Mouse (Mus musculus): Measurements from ENCODE around the gene Ripply1. TPM values are rescaled to one million over a fixed set of nuclear protein-coding genes. Genes with fewer than 3 reads are reported as not detected.

Gene Ripply1
- polyA plus RNA-seq, 1 experiment from 2014 or later, result not detected

DNA sequence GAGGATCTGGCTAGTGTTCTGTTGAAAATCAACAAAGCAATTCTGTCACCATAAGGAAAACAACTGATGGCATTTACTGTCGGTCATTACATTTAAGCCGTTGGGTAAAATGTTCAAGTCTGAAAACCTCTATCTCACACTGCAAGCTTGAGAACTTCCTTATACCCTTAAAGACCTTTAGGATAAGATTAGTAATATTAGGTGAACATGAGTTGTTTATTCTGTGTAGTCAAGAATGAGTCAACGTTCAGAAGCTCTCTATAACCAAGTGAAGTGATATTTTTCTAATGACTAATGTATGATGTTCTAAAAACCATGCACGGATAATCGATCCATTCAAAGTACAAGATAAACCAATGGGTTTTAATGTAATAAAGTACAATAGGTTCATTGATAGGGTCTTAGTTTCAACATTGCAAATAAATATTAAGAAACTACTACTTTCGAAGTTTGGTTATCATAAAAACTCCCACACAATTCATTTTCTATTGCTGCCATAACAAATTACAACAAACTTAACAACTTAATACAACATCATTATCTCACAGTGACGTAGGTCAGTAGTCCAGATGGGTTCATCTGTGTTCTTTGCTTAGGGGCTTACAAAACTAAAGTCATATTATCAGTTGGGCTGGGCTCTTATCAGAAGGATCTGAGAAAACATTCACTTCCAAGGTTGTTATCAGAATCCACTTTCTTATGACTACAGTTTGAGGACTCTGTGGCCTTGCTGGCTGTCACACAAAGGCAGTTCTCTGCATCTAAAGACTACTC is 12.1 kb upstream of the Ripply1 start:
- ATAC-seq, result no peak
- no peaks in the 10 kb centered on the region for H3K4me1 ChIP-seq (ENCODE audit: control insufficient read depth, insufficient read depth, low read length)
- H3K4me2 ChIP-seq (ENCODE audit: low read length), result no peak overlapping the region
- H3K27me3 ChIP-seq (replicated peaks; ENCODE audit: control insufficient read depth, insufficient read depth, low read length), result no peaks in the 10 kb centered on the region
- WGBS, result 85% methylated on average over 7 of the region's 7 CpGs
- no peaks in the 10 kb centered on the region for H3K36me3 ChIP-seq (ENCODE audit: control insufficient read depth, insufficient read depth, low read length)
- no peak overlapping the region for H3K4me3 ChIP-seq (ENCODE audit: low read depth, low read length)
- no peak for DNase-seq (ENCODE audit: low spot score)
- no peaks in the 10 kb centered on the region for H3K9me3 ChIP-seq (replicated peaks; ENCODE audit: control insufficient read depth, low read length)
- H3K9ac ChIP-seq (ENCODE audit: low read length), result no peak overlapping the region
- H3K27ac ChIP-seq (ENCODE audit: low read depth, low read length), result no peak overlapping the region

DNA sequence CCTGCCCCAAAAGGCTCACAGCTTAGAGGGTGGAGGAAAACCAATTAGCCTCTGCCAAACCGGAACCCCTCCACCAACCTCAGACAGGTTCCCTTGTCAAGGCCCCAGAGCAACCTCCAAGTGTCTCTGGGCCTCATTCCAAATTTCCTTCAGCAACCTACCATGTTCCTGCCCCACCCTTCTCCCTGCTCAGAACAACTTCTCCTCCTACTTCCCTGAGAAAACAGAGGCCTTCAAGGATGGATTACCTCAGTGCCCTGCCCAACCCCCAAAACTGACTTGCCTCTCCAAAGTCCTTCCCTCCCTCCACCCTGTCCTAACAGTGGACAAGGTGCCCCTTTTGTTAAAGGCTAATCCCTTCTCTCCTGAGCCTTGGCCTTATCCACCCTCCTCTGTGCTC is 3.6 kb upstream of the Ripply1 start:
- H3K9me3 ChIP-seq (replicated peaks; ENCODE audit: control insufficient read depth, low read length), result no peaks in the 10 kb centered on the region
- no peak overlapping the region for H3K27ac ChIP-seq (ENCODE audit: low read depth, low read length)
- H3K27me3 ChIP-seq (replicated peaks; ENCODE audit: control insufficient read depth, insufficient read depth, low read length), result no peaks in the 10 kb centered on the region
- no peak for ATAC-seq
- H3K4me2 ChIP-seq (ENCODE audit: low read length), result no peak overlapping the region
- H3K9ac ChIP-seq (ENCODE audit: low read length), result no peak overlapping the region
- 40% methylated on average over 1 of the region's 1 CpGs for WGBS
- no peaks in the 10 kb centered on the region for H3K4me1 ChIP-seq (ENCODE audit: control insufficient read depth, insufficient read depth, low read length)
- H3K36me3 ChIP-seq (ENCODE audit: control insufficient read depth, insufficient read depth, low read length), result no peaks in the 10 kb centered on the region
- no peak for DNase-seq (ENCODE audit: low spot score)
- H3K4me3 ChIP-seq (ENCODE audit: low read depth, low read length), result no peak overlapping the region

DNA sequence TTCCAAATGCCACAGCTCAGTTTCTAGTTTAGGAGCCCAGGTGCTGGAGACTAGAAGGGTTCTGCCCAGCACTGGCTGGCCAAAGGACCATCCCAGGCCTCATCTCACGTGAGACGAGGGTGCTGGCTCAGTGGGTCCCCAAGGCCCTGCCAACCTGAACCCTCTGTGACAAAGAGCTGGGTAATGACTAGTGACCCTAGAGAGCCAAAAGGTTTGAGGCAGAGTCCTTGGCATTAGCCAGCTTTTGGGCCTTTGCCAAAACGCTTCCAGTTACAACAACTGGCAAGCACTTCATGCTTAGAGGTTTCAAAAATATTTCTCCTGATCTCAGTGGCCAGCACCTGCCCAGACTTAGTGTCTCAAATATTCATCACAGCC is 881 bp upstream of the Ripply1 start:
- Histone ChIP-seq H3K27ac (ENCODE audit: low read depth, low read length) (no peak overlapping the region), H3K4me3 (ENCODE audit: low read depth, low read length) (no peak overlapping the region), H3K9me3 (replicated peaks; ENCODE audit: control insufficient read depth, low read length) (no peaks in the 10 kb centered on the region), H3K9ac (ENCODE audit: low read length) (no peak overlapping the region), H3K36me3 (ENCODE audit: control insufficient read depth, insufficient read depth, low read length) (no peaks in the 10 kb centered on the region), H3K27me3 (replicated peaks; ENCODE audit: control insufficient read depth, insufficient read depth, low read length) (no peaks in the 10 kb centered on the region), H3K4me2 (ENCODE audit: low read length) (no peak overlapping the region), H3K4me1 (ENCODE audit: control insufficient read depth, insufficient read depth, low read length) (no peaks in the 10 kb centered on the region)
- no peak for ATAC-seq
- no peak for DNase-seq (ENCODE audit: low spot score)
- WGBS, result 49% methylated on average over 3 of the region's 3 CpGs

DNA sequence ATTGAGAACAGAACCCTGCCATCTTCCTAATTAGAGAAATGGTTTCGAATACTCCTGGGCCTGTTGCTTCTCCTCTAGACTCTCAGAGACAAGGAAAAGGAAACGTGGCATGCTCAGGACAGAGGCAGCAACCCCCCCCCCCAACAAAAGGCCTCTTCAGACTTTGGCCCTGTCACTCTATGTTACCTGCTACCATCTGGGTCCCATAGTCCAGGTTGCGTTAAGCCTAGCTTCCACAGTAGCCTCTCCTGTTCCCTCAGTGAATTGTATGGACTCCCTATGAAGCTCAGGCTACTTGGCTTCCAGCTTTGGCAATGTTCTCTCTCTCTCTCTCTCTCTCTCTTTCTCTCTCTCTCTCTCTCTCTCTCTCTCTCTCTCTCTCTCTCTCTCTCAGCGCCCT is 590 bp downstream of the Ripply1 start:
- DNase-seq (ENCODE audit: low spot score) (no peak), ATAC-seq (no peak)
- Histone ChIP-seq H3K9ac (ENCODE audit: low read length) (no peak overlapping the region), H3K27me3 (replicated peaks; ENCODE audit: control insufficient read depth, insufficient read depth, low read length) (no peaks in the 10 kb centered on the region), H3K4me3 (ENCODE audit: low read depth, low read length) (no peak overlapping the region), H3K27ac (ENCODE audit: low read depth, low read length) (no peak overlapping the region), H3K9me3 (replicated peaks; ENCODE audit: control insufficient read depth, low read length) (no peaks in the 10 kb centered on the region), H3K36me3 (ENCODE audit: control insufficient read depth, insufficient read depth, low read length) (no peaks in the 10 kb centered on the region), H3K4me2 (ENCODE audit: low read length) (no peak overlapping the region), H3K4me1 (ENCODE audit: control insufficient read depth, insufficient read depth, low read length) (no peaks in the 10 kb centered on the region)
- WGBS, result 81% methylated on average over 4 of the region's 4 CpGs

DNA sequence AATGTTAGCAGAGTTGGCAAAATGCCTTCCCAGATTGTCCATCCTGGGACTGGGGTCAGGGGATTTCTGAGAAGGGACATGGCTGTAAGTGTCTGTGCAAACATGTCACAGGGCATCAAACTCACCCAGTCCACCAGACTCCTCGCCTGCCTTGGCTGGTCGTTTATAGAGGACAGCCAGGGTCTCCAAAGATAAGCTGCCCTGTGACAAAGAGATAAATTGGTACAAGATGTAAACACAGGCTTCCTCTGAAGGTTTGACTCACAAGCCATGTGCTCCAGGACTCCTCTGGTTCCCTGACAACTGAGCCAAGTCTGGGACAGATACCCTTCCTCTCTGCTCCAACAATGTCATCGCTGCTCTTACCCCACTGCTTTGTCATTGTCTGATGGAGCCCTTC is 1.2 kb downstream of the Ripply1 start:
- H3K4me3 ChIP-seq (ENCODE audit: low read depth, low read length), result no peak overlapping the region
- WGBS, result 70% methylated on average over 3 of the region's 3 CpGs
- H3K9me3 ChIP-seq (replicated peaks; ENCODE audit: control insufficient read depth, low read length), result no peaks in the 10 kb centered on the region
- no peaks in the 10 kb centered on the region for H3K36me3 ChIP-seq (ENCODE audit: control insufficient read depth, insufficient read depth, low read length)
- ATAC-seq (no peak), DNase-seq (ENCODE audit: low spot score) (no peak)
- no peaks in the 10 kb centered on the region for H3K4me1 ChIP-seq (ENCODE audit: control insufficient read depth, insufficient read depth, low read length)
- no peak overlapping the region for H3K4me2 ChIP-seq (ENCODE audit: low read length)
- no peaks in the 10 kb centered on the region for H3K27me3 ChIP-seq (replicated peaks; ENCODE audit: control insufficient read depth, insufficient read depth, low read length)
- no peak overlapping the region for H3K9ac ChIP-seq (ENCODE audit: low read length)
- H3K27ac ChIP-seq (ENCODE audit: low read depth, low read length), result no peak overlapping the region

DNA sequence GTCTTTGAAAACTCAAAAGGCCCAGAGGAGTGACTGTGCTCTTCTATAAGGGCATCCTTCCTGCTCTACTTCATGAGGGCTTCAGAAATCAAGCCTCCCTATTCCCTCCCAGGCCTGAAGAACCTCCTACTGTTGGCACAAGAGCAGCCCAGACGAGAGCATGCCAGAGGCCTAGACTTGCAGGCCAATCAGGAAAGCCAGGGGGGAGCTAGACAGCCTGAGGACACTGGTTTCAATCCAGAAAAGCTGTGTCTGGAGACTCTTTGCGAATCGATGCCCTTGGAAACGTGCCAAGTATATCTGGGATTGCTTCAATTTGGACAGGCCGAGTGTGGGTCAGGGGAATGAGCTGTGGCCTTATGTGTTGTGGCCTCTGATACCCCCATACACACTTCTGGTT is 2.8 kb downstream of the Ripply1 start:
- Histone ChIP-seq H3K27me3 (replicated peaks; ENCODE audit: control insufficient read depth, insufficient read depth, low read length) (no peaks in the 10 kb centered on the region), H3K27ac (ENCODE audit: low read depth, low read length) (no peak overlapping the region), H3K9ac (ENCODE audit: low read length) (no peak overlapping the region), H3K4me1 (ENCODE audit: control insufficient read depth, insufficient read depth, low read length) (no peaks in the 10 kb centered on the region), H3K9me3 (replicated peaks; ENCODE audit: control insufficient read depth, low read length) (no peaks in the 10 kb centered on the region), H3K36me3 (ENCODE audit: control insufficient read depth, insufficient read depth, low read length) (no peaks in the 10 kb centered on the region), H3K4me3 (ENCODE audit: low read depth, low read length) (no peak overlapping the region), H3K4me2 (ENCODE audit: low read length) (no peak overlapping the region)
- DNase-seq (ENCODE audit: low spot score) (no peak), ATAC-seq (no peak)
- WGBS, result 74% methylated on average over 5 of the region's 5 CpGs

DNA sequence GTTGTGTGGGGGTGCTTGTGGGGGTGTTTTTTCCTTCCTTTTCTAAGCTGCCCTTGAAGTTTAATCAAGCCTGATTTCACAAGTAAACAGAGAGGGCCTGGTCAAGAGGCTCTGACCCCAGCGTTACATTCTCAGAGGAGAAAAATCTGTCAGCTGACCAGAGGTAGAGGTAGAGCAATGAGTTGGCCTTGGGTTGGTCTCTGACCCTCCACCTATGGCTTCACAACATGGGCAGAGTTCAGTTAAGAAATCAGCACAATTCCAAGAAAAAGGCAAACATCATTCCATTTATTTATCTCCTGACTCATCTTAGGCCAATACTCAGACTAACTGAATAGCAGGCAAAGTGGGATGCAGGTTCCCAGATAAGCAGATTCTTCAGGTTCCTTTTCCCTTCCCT is 3.3 kb downstream of the Ripply1 start:
- 67% methylated on average over 1 of the region's 1 CpGs for WGBS
- no peak overlapping the region for H3K9ac ChIP-seq (ENCODE audit: low read length)
- no peaks in the 10 kb centered on the region for H3K27me3 ChIP-seq (replicated peaks; ENCODE audit: control insufficient read depth, insufficient read depth, low read length)
- ATAC-seq (no peak), DNase-seq (ENCODE audit: low spot score) (no peak)
- H3K4me2 ChIP-seq (ENCODE audit: low read length), result no peak overlapping the region
- no peak overlapping the region for H3K4me3 ChIP-seq (ENCODE audit: low read depth, low read length)
- no peak overlapping the region for H3K27ac ChIP-seq (ENCODE audit: low read depth, low read length)
- H3K9me3 ChIP-seq (replicated peaks; ENCODE audit: control insufficient read depth, low read length), result no peaks in the 10 kb centered on the region
- no peaks in the 10 kb centered on the region for H3K4me1 ChIP-seq (ENCODE audit: control insufficient read depth, insufficient read depth, low read length)
- H3K36me3 ChIP-seq (ENCODE audit: control insufficient read depth, insufficient read depth, low read length), result no peaks in the 10 kb centered on the region

DNA sequence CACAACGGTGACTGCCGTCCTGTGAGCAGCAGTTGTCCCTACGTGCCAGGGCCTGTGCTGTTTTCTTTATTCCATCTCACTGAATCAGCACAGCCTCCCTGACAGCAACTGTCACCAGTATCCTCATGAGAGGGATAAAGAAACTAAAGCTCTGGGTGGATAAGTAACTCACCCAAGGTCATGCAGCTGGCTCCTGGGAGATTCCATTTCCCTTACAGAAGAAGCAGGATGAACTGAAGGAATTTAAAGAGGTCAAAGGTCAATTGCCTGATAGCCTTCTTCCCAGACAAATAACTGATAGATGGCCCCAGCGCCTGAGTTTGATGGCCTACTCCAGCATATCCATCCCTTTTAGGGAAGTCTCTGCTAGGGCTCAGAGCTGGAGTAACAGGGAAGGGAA is 4.8 kb downstream of the Ripply1 start:
- H3K4me2 ChIP-seq (ENCODE audit: low read length), result no peak overlapping the region
- no peak overlapping the region for H3K27ac ChIP-seq (ENCODE audit: low read depth, low read length)
- no peaks in the 10 kb centered on the region for H3K36me3 ChIP-seq (ENCODE audit: control insufficient read depth, insufficient read depth, low read length)
- H3K4me3 ChIP-seq (ENCODE audit: low read depth, low read length), result no peak overlapping the region
- H3K4me1 ChIP-seq (ENCODE audit: control insufficient read depth, insufficient read depth, low read length), result no peaks in the 10 kb centered on the region
- no peak overlapping the region for H3K9ac ChIP-seq (ENCODE audit: low read length)
- no peaks in the 10 kb centered on the region for H3K27me3 ChIP-seq (replicated peaks; ENCODE audit: control insufficient read depth, insufficient read depth, low read length)
- WGBS, result 66% methylated on average over 4 of the region's 4 CpGs
- no peak for DNase-seq (ENCODE audit: low spot score)
- no peak for ATAC-seq
- no peaks in the 10 kb centered on the region for H3K9me3 ChIP-seq (replicated peaks; ENCODE audit: control insufficient read depth, low read length)

DNA sequence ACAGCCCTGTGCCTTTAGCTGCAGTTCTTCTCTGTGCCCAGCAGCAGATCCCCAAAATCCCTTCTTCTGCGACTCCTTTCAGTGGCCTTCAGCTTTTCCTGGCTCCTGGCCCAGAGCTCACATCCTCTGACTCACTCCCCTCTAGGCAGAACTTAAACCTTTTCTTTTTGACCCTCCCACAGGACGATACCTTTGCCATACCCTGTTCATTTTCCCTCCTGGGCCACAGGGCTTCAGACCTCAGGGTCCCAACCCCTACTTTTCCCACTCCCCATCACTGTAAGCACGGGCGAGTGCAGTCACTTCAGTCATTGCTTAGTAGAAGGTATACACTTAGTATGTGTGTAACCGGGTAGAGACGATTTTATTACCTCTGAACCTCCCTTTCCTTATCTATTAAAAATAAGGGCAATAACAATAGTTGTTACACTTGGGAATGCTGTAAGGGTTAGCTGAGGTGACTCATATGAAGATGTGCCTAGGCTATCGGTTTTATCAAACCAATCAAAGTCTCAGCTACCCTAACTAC is 7.0 kb downstream of the Ripply1 start:
- no peaks in the 10 kb centered on the region for H3K9me3 ChIP-seq (replicated peaks; ENCODE audit: control insufficient read depth, low read length)
- ATAC-seq, result no peak
- WGBS, result 79% methylated on average over 7 of the region's 7 CpGs

More for the DNA sequence above, 7.0 kb downstream of the Ripply1 start:
- no peak overlapping the region for H3K27ac ChIP-seq (ENCODE audit: low read depth, low read length)
- no peak for DNase-seq (ENCODE audit: low spot score)
- no peaks in the 10 kb centered on the region for H3K36me3 ChIP-seq (ENCODE audit: control insufficient read depth, insufficient read depth, low read length)
- no peak overlapping the region for H3K4me3 ChIP-seq (ENCODE audit: low read depth, low read length)
- no peaks in the 10 kb centered on the region for H3K27me3 ChIP-seq (replicated peaks; ENCODE audit: control insufficient read depth, insufficient read depth, low read length)
- no peak overlapping the region for H3K4me2 ChIP-seq (ENCODE audit: low read length)
- no peak overlapping the region for H3K9ac ChIP-seq (ENCODE audit: low read length)
- H3K4me1 ChIP-seq (ENCODE audit: control insufficient read depth, insufficient read depth, low read length), result no peaks in the 10 kb centered on the region
